In genomic region chr15:92840035-92840434, GRCm38 (mm10) we compare ENCODE assay signal across 26 mouse cellular contexts.
DNase-seq lines count a peak whose midpoint lies in the region; ATAC-seq and TF ChIP-seq lines count a peak whose summit lies in the region.
"Had no signal": no experiment of that assay in that cellular context is flagged by ENCODE, and none has a peak within 500 bp of the region (broad histone marks: within the 10 kb centered on the region; RNA-seq: fewer than 3 reads in every experiment).

No protein-coding gene starts in this region.

- H3K4me3 ChIP-seq in forebrain, embryonic 11.5 days (ENCODE audit: low read depth, low read length), result no peak overlapping the region
- H3K4me3 ChIP-seq in forebrain, embryonic 10.5 days, result no peak overlapping the region
- no peak overlapping the region for H3K4me3 ChIP-seq in midbrain, embryonic 14.5 days (replicated peaks; ENCODE audit: low read depth, low read length)
- H3K4me3 ChIP-seq in midbrain, embryonic 13.5 days (replicated peaks), result no peak overlapping the region
- H3K4me3 ChIP-seq in hindbrain, embryonic 16.5 days (ENCODE audit: low read length), result no peak overlapping the region
- H3K4me3 ChIP-seq in kidney, embryonic 14.5 days (ENCODE audit: low read length), result no peak overlapping the region
- H3K4me3 ChIP-seq: heart, embryonic 13.5 days; intestine, embryonic 15.5 days; limb, embryonic 13.5 days; lung, embryonic 15.5 days; midbrain, embryonic 12.5 days; myocyte; neural tube, embryonic 13.5 days had no signal

- TF ChIP-seq POLR2A in brain, embryonic 14.5 days (IDR thresholded peaks at IDR 0.05; ENCODE audit: borderline replicate concordance, extremely low read depth, insufficient read depth, insufficient read length, poor library complexity, severe bottlenecking), result no peak

- H3K4me1 ChIP-seq in forebrain, embryonic 11.5 days (replicated peaks; ENCODE audit: control insufficient read depth, insufficient read depth, low read length), result no peaks in the 10 kb centered on the region
- peaks cover 4% of the 10 kb centered on the region; the same call in 1 of the 2 replicates for H3K4me1 ChIP-seq in forebrain, embryonic 10.5 days
- no peaks in the 10 kb centered on the region for H3K4me1 ChIP-seq in midbrain, embryonic 14.5 days (ENCODE audit: control insufficient read depth, insufficient read depth, low read length)
- H3K4me1 ChIP-seq in midbrain, embryonic 13.5 days (replicated peaks), result no peaks in the 10 kb centered on the region
- no peaks in the 10 kb centered on the region for H3K4me1 ChIP-seq in hindbrain, embryonic 16.5 days (ENCODE audit: control insufficient read depth, insufficient read depth, low read depth, low read length)
- no peaks in the 10 kb centered on the region for H3K4me1 ChIP-seq in kidney, embryonic 14.5 days (ENCODE audit: control insufficient read depth, insufficient read depth, low read length)
- H3K4me1 ChIP-seq: heart, embryonic 13.5 days; intestine, embryonic 15.5 days; lung, embryonic 15.5 days; midbrain, embryonic 12.5 days had no signal

- H3K27me3 ChIP-seq in forebrain, embryonic 11.5 days (ENCODE audit: control insufficient read depth, insufficient read depth, low read length), result no peaks in the 10 kb centered on the region
- no peaks in the 10 kb centered on the region for H3K27me3 ChIP-seq in forebrain, embryonic 10.5 days (ENCODE audit: poor library complexity, severe bottlenecking)
- H3K27me3 ChIP-seq in midbrain, embryonic 14.5 days (ENCODE audit: control insufficient read depth, insufficient read depth, low read length), result no peaks in the 10 kb centered on the region
- no peaks in the 10 kb centered on the region for H3K27me3 ChIP-seq in midbrain, embryonic 13.5 days
- no peaks in the 10 kb centered on the region for H3K27me3 ChIP-seq in hindbrain, embryonic 16.5 days (replicated peaks; ENCODE audit: control insufficient read depth, insufficient read depth, low read length)
- H3K27me3 ChIP-seq in kidney, embryonic 14.5 days (ENCODE audit: control insufficient read depth, insufficient read depth, low read length), result no peaks in the 10 kb centered on the region
- H3K27me3 ChIP-seq: CH12.LX; heart, embryonic 13.5 days; intestine, embryonic 15.5 days; limb, embryonic 13.5 days; lung, embryonic 15.5 days; midbrain, embryonic 12.5 days; neural tube, embryonic 13.5 days had no signal

- WGBS in forebrain, embryonic 11.5 days, result 80% methylated on average over 5 of the region's 5 CpGs
- 66% methylated on average over 5 of the region's 5 CpGs for WGBS in forebrain, embryonic 10.5 days
- WGBS in midbrain, embryonic 14.5 days, result 77% methylated on average over 5 of the region's 5 CpGs
- 78% methylated on average over 5 of the region's 5 CpGs for WGBS in midbrain, embryonic 13.5 days
- WGBS in hindbrain, embryonic 16.5 days, result 67% methylated on average over 5 of the region's 5 CpGs
- WGBS in kidney, embryonic 14.5 days, result 76% methylated on average over 5 of the region's 5 CpGs

- no peaks in the 10 kb centered on the region for H3K36me3 ChIP-seq in forebrain, embryonic 11.5 days (ENCODE audit: control insufficient read depth, insufficient read depth, low read length)
- no peaks in the 10 kb centered on the region for H3K36me3 ChIP-seq in forebrain, embryonic 10.5 days (replicated peaks)
- H3K36me3 ChIP-seq in midbrain, embryonic 14.5 days (ENCODE audit: control insufficient read depth, insufficient read depth, low read length), result no peaks in the 10 kb centered on the region
- H3K36me3 ChIP-seq in midbrain, embryonic 13.5 days, result no peaks in the 10 kb centered on the region
- no peaks in the 10 kb centered on the region for H3K36me3 ChIP-seq in hindbrain, embryonic 16.5 days (ENCODE audit: control insufficient read depth, insufficient read depth, low read length)
- no peaks in the 10 kb centered on the region for H3K36me3 ChIP-seq in kidney, embryonic 14.5 days (ENCODE audit: control insufficient read depth, insufficient read depth, low read length)
- H3K36me3 ChIP-seq: heart, embryonic 13.5 days; intestine, embryonic 15.5 days; limb, embryonic 13.5 days; lung, embryonic 15.5 days; midbrain, embryonic 12.5 days; neural tube, embryonic 13.5 days had no signal

- TF ChIP-seq CTCF in brain, embryonic 14.5 days (IDR thresholded peaks at IDR 0.05; ENCODE audit: borderline replicate concordance, extremely low read depth, insufficient read depth, insufficient read length), result no peak

- ATAC-seq in forebrain, embryonic 11.5 days (replicated peaks; ENCODE audit: low FRiP score), result peak; percentile 39; the same call in 1 of the 2 replicates
- no peak for ATAC-seq in midbrain, embryonic 14.5 days (ENCODE audit: low FRiP score, low TSS enrichment)
- no peak for ATAC-seq in midbrain, embryonic 13.5 days
- ATAC-seq in hindbrain, embryonic 16.5 days, result 0 out of 2 replicates have a peak, but pooled peaks have one; percentile 45
- ATAC-seq in kidney, embryonic 14.5 days (ENCODE audit: low FRiP score, low TSS enrichment), result no peak
- ATAC-seq: intestine, embryonic 15.5 days had no signal

- no peak overlapping the region for H3K9ac ChIP-seq in forebrain, embryonic 11.5 days (ENCODE audit: low read length)
- no peak overlapping the region for H3K9ac ChIP-seq in midbrain, embryonic 14.5 days (replicated peaks; ENCODE audit: low read length)
- H3K9ac ChIP-seq in midbrain, embryonic 13.5 days (replicated peaks), result no peak overlapping the region
- no peak overlapping the region for H3K9ac ChIP-seq in hindbrain, embryonic 16.5 days (ENCODE audit: low read depth, low read length)
- H3K9ac ChIP-seq in kidney, embryonic 14.5 days (ENCODE audit: low read depth, low read length), result no peak overlapping the region
- H3K9ac ChIP-seq: heart, embryonic 13.5 days; intestine, embryonic 15.5 days; limb, embryonic 13.5 days; lung, embryonic 15.5 days; midbrain, embryonic 12.5 days; neural tube, embryonic 13.5 days had no signal

- DNase-seq in forebrain, embryonic 11.5 days (ENCODE audit: low spot score), result no peak
- DNase-seq in forebrain, embryonic 10.5 days (ENCODE audit: extremely low spot score, low spot score), result no peak
- peak; percentile 14 for DNase-seq in midbrain, embryonic 14.5 days
- DNase-seq in brain, embryonic 14.5 days (ENCODE audit: low read depth), result peak; percentile 31
- no peak for DNase-seq in adrenal gland, adult 2 months
- DNase-seq: adrenal gland, postnatal 10 days; cerebellum, adult 11 months; gastrocnemius, postnatal 10 days; heart, postnatal 10 days; kidney, adult 2 months; kidney, postnatal 4 days; spleen, adult 18-20 months; thymus, postnatal 25 days had no signal

- no peak overlapping the region for H3K4me2 ChIP-seq in forebrain, embryonic 11.5 days (ENCODE audit: low read depth, low read length, severe bottlenecking)
- no peak overlapping the region for H3K4me2 ChIP-seq in midbrain, embryonic 14.5 days (ENCODE audit: low read length)
- no peak overlapping the region for H3K4me2 ChIP-seq in midbrain, embryonic 13.5 days (replicated peaks)
- H3K4me2 ChIP-seq in hindbrain, embryonic 16.5 days (ENCODE audit: low read length), result no peak overlapping the region
- H3K4me2 ChIP-seq in kidney, embryonic 14.5 days (replicated peaks; ENCODE audit: low read depth, low read length), result no peak overlapping the region
- H3K4me2 ChIP-seq: heart, embryonic 13.5 days; intestine, embryonic 15.5 days; limb, embryonic 13.5 days; liver, embryonic 11.5 days; lung, embryonic 15.5 days; midbrain, embryonic 12.5 days; neural tube, embryonic 13.5 days had no signal

- H3K9me3 ChIP-seq in forebrain, embryonic 11.5 days (ENCODE audit: control insufficient read depth, low read length), result no peaks in the 10 kb centered on the region
- H3K9me3 ChIP-seq in forebrain, embryonic 10.5 days, result no peaks in the 10 kb centered on the region
- no peaks in the 10 kb centered on the region for H3K9me3 ChIP-seq in midbrain, embryonic 14.5 days (ENCODE audit: control insufficient read depth, low read length)
- peaks cover 3% of the 10 kb centered on the region; the same call in 1 of the 2 replicates for H3K9me3 ChIP-seq in midbrain, embryonic 13.5 days
- H3K9me3 ChIP-seq in hindbrain, embryonic 16.5 days (ENCODE audit: control insufficient read depth, low read length), result no peaks in the 10 kb centered on the region
- no peaks in the 10 kb centered on the region for H3K9me3 ChIP-seq in kidney, embryonic 14.5 days (ENCODE audit: control insufficient read depth, low read length)
- H3K9me3 ChIP-seq: intestine, embryonic 15.5 days; limb, embryonic 13.5 days; lung, embryonic 15.5 days; midbrain, embryonic 12.5 days; neural tube, embryonic 13.5 days had no signal

- H3K27ac ChIP-seq in forebrain, embryonic 11.5 days (ENCODE audit: low read depth, low read length), result no peak overlapping the region
- H3K27ac ChIP-seq in forebrain, embryonic 10.5 days, result no peak overlapping the region
- no peak overlapping the region for H3K27ac ChIP-seq in midbrain, embryonic 14.5 days (replicated peaks; ENCODE audit: low read depth, low read length)
- H3K27ac ChIP-seq in midbrain, embryonic 13.5 days, result no peak overlapping the region
- H3K27ac ChIP-seq in hindbrain, embryonic 16.5 days (ENCODE audit: low read depth, low read length), result 0 out of 2 replicates have a peak overlapping the region, but pooled peaks have one; percentile 12
- H3K27ac ChIP-seq in kidney, embryonic 14.5 days (ENCODE audit: low read depth, low read length), result no peak overlapping the region
- H3K27ac ChIP-seq: heart, embryonic 13.5 days; intestine, embryonic 15.5 days; kidney, postnatal 0 days; limb, embryonic 13.5 days; lung, embryonic 15.5 days; midbrain, embryonic 12.5 days had no signal

Comparison
In these comparisons a context has a peak if more than half of its experiments do, and no peak if none do; other contexts are left out.
1. ATAC-seq: peak in forebrain, embryonic 11.5 days (single experiment) and hindbrain, embryonic 16.5 days (single experiment); none in midbrain, embryonic 14.5 days (single experiment), midbrain, embryonic 13.5 days (single experiment) and kidney, embryonic 14.5 days (single experiment).
2. DNase-seq: peak in midbrain, embryonic 14.5 days (single experiment) and brain, embryonic 14.5 days (single experiment); none in forebrain, embryonic 11.5 days (single experiment), forebrain, embryonic 10.5 days (single experiment) and adrenal gland, adult 2 months (single experiment).